In genomic region chr11:18983294-18983693, GRCm38 (mm10) we compare ENCODE assay signal across 28 mouse cellular contexts. TPM values are rescaled to one million over a fixed set of nuclear protein-coding genes. Genes with fewer than 3 reads are reported as not detected.
DNase-seq lines count a peak whose midpoint lies in the region; ATAC-seq and TF ChIP-seq lines count a peak whose summit lies in the region.
"Had no signal": no experiment of that assay in that cellular context is flagged by ENCODE, and none has a peak within 500 bp of the region (broad histone marks: within the 10 kb centered on the region; RNA-seq: fewer than 3 reads in every experiment).

No protein-coding gene starts in this region.

- H3K9me3 ChIP-seq in heart, embryonic 16.5 days (replicated peaks; ENCODE audit: control insufficient read depth, low read length): no peaks in the 10 kb centered on the region
- no peaks in the 10 kb centered on the region for H3K9me3 ChIP-seq in midbrain, embryonic 13.5 days
- no peaks in the 10 kb centered on the region for H3K9me3 ChIP-seq in midbrain, embryonic 14.5 days (ENCODE audit: control insufficient read depth, low read length)
- no peaks in the 10 kb centered on the region for H3K9me3 ChIP-seq in hindbrain, embryonic 14.5 days (ENCODE audit: control insufficient read depth, low read length)
- H3K9me3 ChIP-seq: embryonic facial prominence, embryonic 12.5 days; forebrain, embryonic 15.5 days; G1E; limb, embryonic 12.5 days; liver, embryonic 15.5 days had no signal

- no peak for TF ChIP-seq CTCF in gastrocnemius, adult 2 months (IDR thresholded peaks at IDR 0.05)

- peak overlapping the region; percentile 38; the same call in 1 of the 2 replicates for H3K27ac ChIP-seq in gastrocnemius, adult 2 months
- peak overlapping the region; percentile 77 for H3K27ac ChIP-seq in heart, embryonic 16.5 days (ENCODE audit: low read length)
- no peak overlapping the region for H3K27ac ChIP-seq in midbrain, embryonic 13.5 days
- no peak overlapping the region for H3K27ac ChIP-seq in midbrain, embryonic 14.5 days (replicated peaks; ENCODE audit: low read depth, low read length)
- no peak overlapping the region for H3K27ac ChIP-seq in hindbrain, embryonic 14.5 days
- H3K27ac ChIP-seq: embryonic facial prominence, embryonic 12.5 days; forebrain, embryonic 15.5 days; left cerebral cortex, adult 2 months; limb, embryonic 12.5 days; liver, embryonic 15.5 days; stomach, postnatal 0 days had no signal

- peaks cover 32% of the 10 kb centered on the region for H3K36me3 ChIP-seq in heart, embryonic 16.5 days (ENCODE audit: control insufficient read depth, insufficient read depth)
- H3K36me3 ChIP-seq in midbrain, embryonic 13.5 days: peaks cover 20% of the 10 kb centered on the region
- peaks cover 17% of the 10 kb centered on the region for H3K36me3 ChIP-seq in midbrain, embryonic 14.5 days (ENCODE audit: control insufficient read depth, insufficient read depth, low read length)
- H3K36me3 ChIP-seq in hindbrain, embryonic 14.5 days (replicated peaks; ENCODE audit: control insufficient read depth, insufficient read depth): peaks cover 49% of the 10 kb centered on the region
- H3K36me3 ChIP-seq: G1E had no signal

- no peak for DNase-seq in gastrocnemius, adult 2 months
- no peak for DNase-seq in gastrocnemius, postnatal 4 days (ENCODE audit: low spot score in 2 of 2)
- no peak for DNase-seq in heart, postnatal 10 days
- no peak for DNase-seq in midbrain, embryonic 14.5 days
- DNase-seq in hindbrain, embryonic 14.5 days (ENCODE audit: low spot score): no peak
- no peak for DNase-seq in cerebellum, postnatal 25 days
- DNase-seq: adrenal gland, postnatal 10 days; cerebellum, adult 11 months; cerebellum, adult 9-10 months; embryo, embryonic 11 days; kidney, adult 9 months; kidney, postnatal 25 days; lung, embryonic 14.5 days; lung, postnatal 14 days; right cerebral cortex, postnatal 4 days; thymus, adult 18-20 months; thymus, postnatal 25 days had no signal

- H3K27me3 ChIP-seq in heart, embryonic 16.5 days (ENCODE audit: control insufficient read depth, insufficient read depth, low read length): no peaks in the 10 kb centered on the region
- H3K27me3 ChIP-seq in midbrain, embryonic 13.5 days: no peaks in the 10 kb centered on the region
- no peaks in the 10 kb centered on the region for H3K27me3 ChIP-seq in midbrain, embryonic 14.5 days (ENCODE audit: control insufficient read depth, insufficient read depth, low read length)
- H3K27me3 ChIP-seq in hindbrain, embryonic 14.5 days (ENCODE audit: control insufficient read depth, insufficient read depth, low read length): no peaks in the 10 kb centered on the region
- H3K27me3 ChIP-seq: embryonic facial prominence, embryonic 12.5 days; forebrain, embryonic 15.5 days; limb, embryonic 12.5 days; liver, embryonic 15.5 days had no signal

- H3K4me3 ChIP-seq in gastrocnemius, adult 2 months: no peak overlapping the region
- no peak overlapping the region for H3K4me3 ChIP-seq in heart, embryonic 16.5 days (ENCODE audit: low read length)
- H3K4me3 ChIP-seq in midbrain, embryonic 13.5 days (replicated peaks): no peak overlapping the region
- H3K4me3 ChIP-seq in midbrain, embryonic 14.5 days (replicated peaks; ENCODE audit: low read depth, low read length): no peak overlapping the region
- no peak overlapping the region for H3K4me3 ChIP-seq in hindbrain, embryonic 14.5 days (replicated peaks; ENCODE audit: low read length)
- H3K4me3 ChIP-seq: embryonic facial prominence, embryonic 12.5 days; forebrain, embryonic 15.5 days; left cerebral cortex, adult 2 months; limb, embryonic 12.5 days; liver, embryonic 15.5 days had no signal

- H3K4me1 ChIP-seq in heart, embryonic 16.5 days (ENCODE audit: control insufficient read depth, insufficient read depth, low read length): peaks cover 52% of the 10 kb centered on the region
- peaks cover 23% of the 10 kb centered on the region for H3K4me1 ChIP-seq in midbrain, embryonic 13.5 days (replicated peaks)
- H3K4me1 ChIP-seq in midbrain, embryonic 14.5 days (ENCODE audit: control insufficient read depth, insufficient read depth, low read length): 0 out of 2 replicates have a peak, but pooled peaks cover 4% of the 10 kb centered on the region
- H3K4me1 ChIP-seq in hindbrain, embryonic 14.5 days (replicated peaks; ENCODE audit: control insufficient read depth, insufficient read depth, low read length): peaks cover 40% of the 10 kb centered on the region

- H3K4me2 ChIP-seq in heart, embryonic 16.5 days (ENCODE audit: low read depth, low read length): no peak overlapping the region
- no peak overlapping the region for H3K4me2 ChIP-seq in midbrain, embryonic 13.5 days (replicated peaks)
- no peak overlapping the region for H3K4me2 ChIP-seq in midbrain, embryonic 14.5 days (ENCODE audit: low read length)
- no peak overlapping the region for H3K4me2 ChIP-seq in hindbrain, embryonic 14.5 days (replicated peaks)
- H3K4me2 ChIP-seq: embryonic facial prominence, embryonic 12.5 days; forebrain, embryonic 15.5 days; limb, embryonic 12.5 days; liver, embryonic 15.5 days; lung, embryonic 14.5 days; midbrain, embryonic 11.5 days had no signal

- ATAC-seq in heart, embryonic 16.5 days (replicated peaks; ENCODE audit: extremely low read depth, insufficient read depth, low FRiP score): no peak
- peak; percentile 22; the same call in 1 of the 2 replicates for ATAC-seq in midbrain, embryonic 13.5 days
- no peak for ATAC-seq in midbrain, embryonic 14.5 days (ENCODE audit: low FRiP score, low TSS enrichment)
- peak; percentile 21; the same call in 1 of the 2 replicates for ATAC-seq in hindbrain, embryonic 14.5 days (ENCODE audit: low FRiP score)
- ATAC-seq: intestine, postnatal 0 days had no signal

- intact Hi-C loops in gastrocnemius, adult 2 months (cut with DNase I): no loop called here
- intact Hi-C loops in heart, postnatal 10 days (cut with DNase I): no loop called here

- H3K9ac ChIP-seq in heart, embryonic 16.5 days (ENCODE audit: low read length): no peak overlapping the region
- no peak overlapping the region for H3K9ac ChIP-seq in midbrain, embryonic 13.5 days (replicated peaks)
- H3K9ac ChIP-seq in midbrain, embryonic 14.5 days (replicated peaks; ENCODE audit: low read length): no peak overlapping the region
- H3K9ac ChIP-seq in hindbrain, embryonic 14.5 days: no peak overlapping the region
- H3K9ac ChIP-seq: embryonic facial prominence, embryonic 12.5 days; forebrain, embryonic 15.5 days; limb, embryonic 12.5 days; liver, embryonic 15.5 days; lung, embryonic 14.5 days had no signal

- 88% methylated on average over 7 of the region's 7 CpGs for WGBS in heart, embryonic 16.5 days
- WGBS in midbrain, embryonic 13.5 days: 70% methylated on average over 7 of the region's 7 CpGs
- 63% methylated on average over 7 of the region's 7 CpGs for WGBS in midbrain, embryonic 14.5 days
- 38% methylated on average over 7 of the region's 7 CpGs for WGBS in hindbrain, embryonic 14.5 days

RNA-seq across cellular contexts. Expression of gene Meis1, which starts 35.5 kb away (rescaled TPM):
- total RNA-seq in gastrocnemius, adult 2 months (2021): 1 to 10 TPM; 3.0 to 4.0 TPM
- 10 to 100 TPM; 11.8 to 13.3 TPM for total RNA-seq in gastrocnemius, postnatal 4 days (2021)
- 59.8 and 61.6 TPM in 2 replicates for polyA plus RNA-seq in heart, embryonic 16.5 days (2015; fragmentation: Nextera tagmentation; extraction: Ambion mirVana)
- total RNA-seq in heart, postnatal 10 days (2021): 10 to 100 TPM; 26.9 to 44.1 TPM
- polyA plus RNA-seq in midbrain, embryonic 13.5 days (2015; fragmentation: Nextera tagmentation; extraction: Ambion mirVana): 43.4 and 45.1 TPM in 2 replicates
- 33.4 and 51.7 TPM in 2 replicates for polyA plus RNA-seq in midbrain, embryonic 14.5 days (2014; fragmentation: Nextera tagmentation; extraction: Ambion mirVana)
- 171 and 178 TPM in 2 replicates for polyA plus RNA-seq in hindbrain, embryonic 14.5 days (2014; fragmentation: Nextera tagmentation; extraction: Ambion mirVana)

Comparison
In these comparisons a context has a peak if more than half of its experiments do, and no peak if none do; other contexts are left out.
1. ATAC-seq: peak in midbrain, embryonic 13.5 days (single experiment) and hindbrain, embryonic 14.5 days (single experiment); none in heart, embryonic 16.5 days (single experiment) and midbrain, embryonic 14.5 days (single experiment).
2. H3K27ac ChIP-seq: peak in gastrocnemius, adult 2 months (single experiment) and heart, embryonic 16.5 days (single experiment); none in midbrain, embryonic 13.5 days (single experiment), midbrain, embryonic 14.5 days (single experiment) and hindbrain, embryonic 14.5 days (single experiment).